Mouse (Mus musculus) cerebellum, adult 8-10 months (tissue): ENCODE results near the gene Abhd12.

ENCODE experiments used
- DNase-seq: peaks from one replicate; pipeline ENCODE4 v3.0.0; 2022

The Abhd12 gene

DNA sequence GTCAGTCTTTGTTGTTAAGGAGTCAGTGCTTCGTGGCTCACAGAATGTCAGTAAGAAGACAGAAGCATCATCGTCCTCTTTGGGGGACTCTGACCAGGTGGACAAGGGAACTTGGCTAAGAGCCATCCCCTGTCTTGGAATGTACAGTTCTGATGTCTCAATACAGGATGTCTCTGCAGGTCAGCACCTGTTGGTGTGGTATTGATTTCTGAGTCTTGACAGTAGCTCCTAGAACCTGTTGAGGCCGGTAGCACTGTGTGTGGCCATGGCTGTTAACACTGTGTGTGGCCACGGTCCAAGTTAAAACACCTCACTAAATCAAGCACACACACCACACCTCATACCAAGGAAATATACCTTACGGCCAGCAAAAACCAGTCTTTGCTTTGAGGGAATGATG is 103.9 kb downstream of the Abhd12 start:
- DNase-seq = no peak

DNA sequence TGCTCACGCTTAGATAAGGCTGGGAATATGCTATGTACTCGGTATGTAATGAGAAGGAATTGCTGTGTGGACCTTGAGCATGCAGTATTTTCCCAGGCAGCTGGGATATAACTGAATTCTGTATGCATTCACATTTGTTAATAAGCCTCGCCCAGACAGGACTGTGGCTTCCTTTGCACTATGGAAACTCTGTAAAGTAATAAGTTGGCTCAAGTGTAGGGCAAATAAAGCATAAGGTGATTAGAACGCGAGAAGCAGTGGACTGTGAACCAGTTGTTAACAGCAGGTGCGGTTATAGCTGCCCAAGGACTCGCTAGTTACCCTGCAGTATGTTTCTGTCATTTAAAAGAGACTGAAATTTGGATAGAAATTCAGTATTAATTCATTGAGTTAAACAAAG is 106.5 kb downstream of the Abhd12 start:
- no peak for DNase-seq

DNA sequence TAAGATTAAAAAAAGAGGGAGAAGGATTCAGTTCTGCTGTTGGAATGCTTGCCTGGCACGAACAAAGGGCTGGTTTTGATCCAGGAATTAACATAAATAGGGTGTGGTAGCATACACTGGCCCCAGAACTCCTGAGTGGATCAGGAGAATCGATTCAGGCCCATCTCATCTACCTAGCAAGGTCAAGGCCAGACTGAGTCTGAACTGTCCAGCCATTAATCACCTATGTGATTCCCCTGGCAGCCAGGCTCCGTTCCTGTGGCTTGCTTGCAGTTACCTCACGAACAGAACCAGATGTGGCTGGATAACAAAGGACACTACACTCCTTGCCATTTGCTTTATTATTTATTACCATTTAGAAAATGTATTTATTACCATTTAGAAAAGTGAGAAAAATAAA is 111.2 kb downstream of the Abhd12 start:
- no peak for DNase-seq

DNA sequence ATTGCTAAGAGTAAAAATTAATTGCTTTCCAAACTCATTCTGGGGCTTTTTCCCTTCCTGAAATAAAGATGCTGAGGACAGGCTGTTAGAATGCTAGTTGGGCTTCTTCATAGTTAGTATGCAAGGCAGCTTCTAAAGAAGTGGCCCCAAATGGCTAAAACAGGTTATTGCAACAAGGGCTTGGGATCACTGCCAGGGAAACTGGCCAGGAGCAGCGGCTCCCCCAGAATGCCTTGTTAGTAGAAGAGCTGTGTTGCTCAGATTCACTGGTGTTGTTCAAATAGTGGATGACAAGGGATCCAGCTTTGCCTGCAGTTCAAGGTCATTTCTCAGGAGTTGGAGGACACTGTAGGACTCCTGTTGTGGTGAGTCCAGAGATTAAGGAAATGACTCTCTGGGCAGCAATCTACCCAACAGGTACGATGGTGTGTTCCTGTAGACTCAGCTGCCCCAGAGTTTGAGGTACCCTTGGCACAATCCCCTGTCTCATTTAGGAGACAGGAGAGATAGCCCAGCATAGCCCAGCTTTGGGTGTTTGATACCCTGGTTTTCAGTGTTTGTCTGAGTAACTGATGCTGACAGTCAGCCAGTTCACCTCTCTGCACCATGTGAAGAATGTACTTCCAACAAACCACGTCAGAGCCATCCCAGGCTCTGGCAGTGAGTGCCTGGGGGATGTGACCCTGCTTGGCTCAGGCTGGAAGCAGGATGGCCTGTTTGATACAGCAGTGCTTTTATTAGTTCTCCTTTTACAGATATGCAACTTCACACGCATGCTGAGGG is 115.6 kb downstream of the Abhd12 start:
- DNase-seq = peak; percentile 87

DNA sequence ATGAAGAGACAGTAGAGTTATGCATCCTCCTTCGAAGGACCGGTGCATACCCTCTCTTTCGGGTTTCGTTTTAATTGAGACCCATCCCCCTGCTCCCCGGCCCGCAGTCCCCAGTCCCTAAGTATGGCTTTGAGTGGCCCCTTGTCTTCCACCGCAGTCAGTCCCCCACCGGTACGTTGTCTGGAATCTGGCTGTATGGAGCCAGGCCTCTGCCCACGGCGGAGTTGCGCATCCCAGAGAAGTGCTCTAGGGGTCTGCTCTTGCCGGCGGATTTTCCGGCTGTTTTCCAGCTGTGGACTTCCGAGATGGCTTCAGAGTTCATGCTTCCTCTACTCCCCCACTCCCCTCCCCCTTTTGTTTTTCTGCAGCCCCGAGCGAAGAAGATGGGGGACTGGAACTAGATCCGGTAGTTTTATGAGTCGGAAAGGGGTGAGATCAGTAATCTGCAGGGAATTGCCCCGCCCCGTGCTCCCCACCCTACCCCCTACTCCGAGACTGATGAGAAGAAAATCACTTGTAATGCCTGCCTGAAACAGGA is 117.2 kb downstream of the Abhd12 start:
- DNase-seq = no peak

DNA sequence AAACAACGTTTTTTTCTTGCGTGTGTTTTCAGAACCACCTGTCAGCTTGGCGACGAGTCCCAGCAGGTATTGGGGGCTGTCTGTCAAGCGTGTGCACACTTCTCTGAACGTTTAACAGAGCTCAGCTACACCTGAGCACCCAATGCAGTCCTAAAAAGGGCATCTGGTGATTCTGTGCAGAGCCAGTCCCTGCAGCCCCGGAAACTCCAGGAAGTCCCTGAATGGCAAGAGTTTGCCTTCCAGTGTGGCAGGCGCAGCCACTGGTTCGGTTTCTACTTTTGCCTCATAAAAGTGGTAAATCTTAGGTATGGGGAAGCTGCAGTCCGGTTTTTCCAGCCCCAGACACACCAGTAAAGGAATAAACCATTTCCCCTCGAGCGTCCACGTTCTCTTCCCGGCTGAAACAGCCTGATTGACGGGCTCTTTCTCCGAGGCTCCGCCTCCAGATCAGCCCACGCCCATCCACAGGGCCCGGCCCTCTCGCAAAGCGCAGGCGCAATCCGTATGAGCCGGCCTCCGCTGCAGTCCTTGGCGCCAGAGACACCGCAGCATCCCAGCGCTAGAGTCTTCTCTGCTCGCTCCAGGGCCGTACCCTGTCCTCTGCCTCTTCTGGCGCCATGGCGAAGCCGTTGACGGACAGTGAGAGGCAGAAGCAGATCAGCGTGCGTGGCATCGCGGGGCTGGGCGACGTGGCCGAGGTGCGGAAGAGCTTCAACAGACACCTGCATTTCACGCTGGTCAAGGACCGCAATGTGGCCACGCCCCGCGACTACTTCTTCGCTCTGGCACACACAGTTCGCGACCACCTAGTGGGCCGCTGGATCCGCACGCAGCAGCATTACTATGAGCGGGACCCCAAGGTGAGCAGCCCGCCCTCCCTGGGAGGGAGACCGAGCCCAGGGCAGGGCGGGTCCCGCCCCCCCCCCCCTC is 118.0 kb downstream of the Abhd12 start, which contains the start of gene Pygb:
Pygb (plus strand) TSS at position 485 of the 930 bp plus-strand sequence.
- DNase-seq = peak; percentile 81

DNA sequence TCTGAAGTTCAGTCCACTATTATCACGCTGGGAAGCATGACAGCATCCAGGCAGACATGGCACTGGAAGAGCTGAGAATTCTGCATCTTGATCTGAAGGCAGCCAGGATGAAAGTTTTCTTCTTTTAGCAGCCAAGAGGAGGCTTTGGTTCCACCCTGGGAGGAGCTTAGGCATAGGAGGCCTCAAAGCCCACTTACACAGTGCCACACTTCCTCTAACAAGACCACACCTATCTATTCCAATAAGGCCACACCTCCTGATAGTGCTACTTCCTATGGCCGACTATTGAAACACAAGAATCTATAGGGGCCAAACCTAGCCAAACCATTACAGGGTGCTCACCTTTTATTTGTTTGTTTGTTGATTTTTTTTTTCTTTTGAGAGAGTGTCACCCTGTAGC is 121.7 kb downstream of the Abhd12 start:
- no peak for DNase-seq
